Mouse (Mus musculus) lung, adult 2 months (tissue): Measurements from ENCODE around the gene Prdm11. TPM values are rescaled to one million over a fixed set of nuclear protein-coding genes. Genes with fewer than 3 reads are reported as not detected.

Source experiments
- DNase-seq: peaks from one replicate; pipeline ENCODE4 v3.0.0; 2022
- H3K4me1 ChIP-seq: fragments of 200-500 bp; 2 replicates; pipeline ENCODE4 v1.6.1; 2011; ENCODE audit warnings: low read length; ENCODE audit not compliant: control insufficient read depth, insufficient read depth
- H3K4me3 ChIP-seq: fragments of 200-500 bp; replicated peaks from 2 replicates; pipeline ENCODE3; 2011; ENCODE audit warnings: low read depth, mild to moderate bottlenecking, control low read depth, low read length; ENCODE audit errors: extremely low read depth
- CTCF ChIP-seq: fragments of 200-500 bp; IDR thresholded peaks from 2 replicates; pipeline ENCODE4 v1.5.1; 2011; ENCODE audit warnings: mild to moderate bottlenecking, low read length, control low read depth; ENCODE audit not compliant: insufficient read depth
- POLR2A ChIP-seq: fragments of 200-500 bp; IDR thresholded peaks from 2 replicates; pipeline ENCODE4 v1.6.1; 2011; ENCODE audit warnings: low read depth, mild to moderate bottlenecking, control low read depth, low read length, borderline replicate concordance; ENCODE audit errors: extremely low read depth
- WGBS: fragments of 180-500 bp; shearing (Covaris S2); methylation state at CpG from one replicate; pipeline ENCODE4 v1.1.7; 2018; 5-methylcytosine and 5-hydroxymethylcytosine counted together
- polyA plus RNA-seq: library from polyadenylated mRNA; depleted of rRNA; stranded (reverse); fragments of >200 nt; gene quantifications from 2 replicates; pipeline ENCODE4 v1.2.3, GENCODE M21; 2012

Prdm11 gene
- polyA plus RNA-seq, 1 experiment, result 12.3 TPM

DNA sequence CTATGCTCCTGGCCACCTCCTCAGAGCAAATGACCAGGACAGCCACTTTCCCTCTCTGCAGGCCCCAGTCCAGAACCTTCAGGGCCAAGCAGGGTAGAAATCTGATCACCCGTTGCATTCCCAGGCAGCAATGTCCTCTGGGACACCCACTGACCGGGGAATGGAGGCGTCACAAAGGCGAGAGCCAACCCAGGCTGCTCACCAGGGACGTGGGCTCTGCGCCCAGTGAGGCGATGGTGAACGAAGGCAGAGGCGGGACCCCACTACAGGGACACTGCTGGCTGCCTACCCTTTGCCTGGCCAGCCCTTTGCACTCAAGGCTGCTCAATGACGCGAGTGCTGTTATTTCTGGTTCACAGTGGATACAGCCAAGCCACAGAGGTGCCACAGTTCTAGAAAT is 13.3 kb downstream of the Prdm11 start:
- no peak overlapping the region for H3K4me3 ChIP-seq
- peaks cover 24% of the 10 kb centered on the region for H3K4me1 ChIP-seq
- TF ChIP-seq CTCF (no peak), POLR2A (no peak)
- no peak for DNase-seq
- 63% methylated on average over 11 of the region's 11 CpGs for WGBS

DNA sequence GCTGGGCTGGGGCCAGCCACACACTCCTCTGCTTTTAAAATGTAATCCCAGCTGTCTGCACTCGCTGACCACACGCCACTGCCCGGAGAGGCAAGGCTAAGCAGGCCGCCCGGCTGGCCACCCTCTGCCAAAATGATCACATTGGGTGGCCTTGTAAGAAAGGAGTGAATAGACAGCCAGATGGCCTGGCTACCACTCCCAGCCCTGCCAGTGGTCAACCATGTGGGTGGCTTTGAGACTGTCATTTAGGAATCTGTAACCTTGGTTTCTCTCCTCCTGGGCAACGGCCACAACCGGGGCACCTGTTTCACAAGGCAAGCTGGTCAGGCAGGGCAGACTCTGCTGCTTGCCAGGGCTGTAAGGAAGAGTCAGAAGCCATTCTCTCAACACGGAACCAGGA is 13.9 kb downstream of the Prdm11 start:
- WGBS, result 71% methylated on average over 8 of the region's 8 CpGs
- H3K4me1 ChIP-seq, result peaks cover 28% of the 10 kb centered on the region
- DNase-seq, result no peak
- no peak overlapping the region for H3K4me3 ChIP-seq
- TF ChIP-seq CTCF (no peak), POLR2A (no peak)

DNA sequence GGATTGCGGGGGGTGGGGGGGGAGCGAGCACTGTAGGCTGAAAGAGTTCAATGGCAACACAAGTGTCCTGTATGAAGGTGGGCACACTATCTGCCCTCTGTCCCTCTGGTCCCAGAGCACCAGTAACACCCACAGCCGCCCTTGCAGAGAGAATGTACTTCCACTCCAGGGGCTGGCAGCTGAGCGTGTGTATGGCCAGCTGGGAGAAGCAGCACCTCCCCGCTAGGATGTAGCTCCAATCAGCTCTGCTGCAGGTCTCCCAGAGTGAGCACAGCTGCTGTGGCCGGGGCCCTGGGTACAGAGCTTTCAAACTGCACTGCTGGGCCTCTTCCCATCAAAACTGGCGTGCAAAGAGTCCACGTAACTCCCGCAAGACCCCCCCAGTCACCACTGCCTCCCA is 14.9 kb downstream of the Prdm11 start:
- Histone ChIP-seq H3K4me3 (no peak overlapping the region), H3K4me1 (peaks cover 31% of the 10 kb centered on the region)
- DNase-seq, result no peak
- TF ChIP-seq CTCF (no peak), POLR2A (no peak)
- WGBS, result 70% methylated on average over 9 of the region's 9 CpGs

DNA sequence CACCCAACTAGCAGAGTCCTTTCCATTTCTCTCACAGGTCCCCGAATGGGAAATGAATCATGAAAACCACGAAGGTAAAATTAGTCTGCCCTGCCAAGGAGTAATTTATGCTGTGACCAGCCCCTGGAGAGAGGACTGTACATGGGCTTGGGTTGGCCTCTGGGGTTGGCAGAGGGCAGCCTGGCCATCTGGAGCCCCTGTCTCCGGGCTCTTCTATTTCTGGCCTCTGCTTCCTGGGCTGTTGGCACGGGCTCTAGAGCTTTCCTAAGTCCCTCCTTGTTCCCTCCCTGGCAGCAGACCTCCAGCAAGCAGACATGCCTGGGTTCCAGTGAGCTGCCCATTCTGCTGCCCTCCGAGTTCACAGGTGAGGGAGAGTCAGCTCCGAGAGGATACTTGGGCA is 15.9 kb downstream of the Prdm11 start:
- Histone ChIP-seq H3K4me3 (no peak overlapping the region), H3K4me1 (peaks cover 29% of the 10 kb centered on the region)
- no peak for DNase-seq
- WGBS, result 38% methylated on average over 6 of the region's 6 CpGs
- TF ChIP-seq CTCF (no peak), POLR2A (no peak)

DNA sequence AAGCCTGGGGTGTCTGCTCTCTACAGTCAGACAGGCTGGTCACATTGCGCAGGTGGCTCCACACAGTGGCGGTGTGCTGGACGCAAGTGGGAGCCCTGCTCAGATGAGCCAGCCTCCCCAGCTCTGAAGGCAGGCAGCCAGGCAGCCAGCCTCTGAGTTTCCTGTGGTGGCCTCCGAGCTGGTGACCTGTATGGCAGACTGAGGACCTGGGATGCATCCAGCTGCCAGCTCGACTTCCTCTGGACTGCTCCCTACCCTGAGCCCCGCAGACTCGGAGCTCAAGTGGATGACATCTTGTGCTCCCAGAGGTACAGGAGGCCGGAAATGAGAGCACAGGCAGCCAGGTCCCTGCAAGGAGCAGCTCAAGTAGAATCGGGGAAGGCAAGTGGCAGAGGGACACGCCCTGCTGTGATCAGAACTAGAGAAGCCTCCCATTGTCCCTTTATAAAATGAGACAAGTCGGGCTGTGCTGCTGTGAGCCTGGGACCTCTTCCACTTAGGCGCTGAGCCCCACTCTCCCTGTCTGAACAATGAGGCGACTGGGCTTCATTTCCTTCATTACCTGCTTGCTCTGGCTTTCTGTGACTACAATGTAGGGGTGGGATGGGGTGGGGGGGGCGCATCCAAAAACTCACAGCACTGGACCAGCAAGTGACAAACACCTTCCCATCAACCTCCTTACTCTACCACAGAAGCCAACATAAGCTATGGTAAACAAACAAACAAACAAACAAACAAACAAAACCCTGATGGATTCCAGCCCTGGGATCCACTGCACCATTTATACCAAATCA is 16.5 kb downstream of the Prdm11 start:
- H3K4me3 ChIP-seq, result peak overlapping the region; percentile 2
- peaks cover 29% of the 10 kb centered on the region for H3K4me1 ChIP-seq
- TF ChIP-seq POLR2A, result no peak
- TF ChIP-seq CTCF, result 0 out of 2 replicates have a peak, but pooled peaks have one; percentile 9
- WGBS, result 27% methylated on average over 14 of the region's 14 CpGs
- DNase-seq, result peak; percentile 55

DNA sequence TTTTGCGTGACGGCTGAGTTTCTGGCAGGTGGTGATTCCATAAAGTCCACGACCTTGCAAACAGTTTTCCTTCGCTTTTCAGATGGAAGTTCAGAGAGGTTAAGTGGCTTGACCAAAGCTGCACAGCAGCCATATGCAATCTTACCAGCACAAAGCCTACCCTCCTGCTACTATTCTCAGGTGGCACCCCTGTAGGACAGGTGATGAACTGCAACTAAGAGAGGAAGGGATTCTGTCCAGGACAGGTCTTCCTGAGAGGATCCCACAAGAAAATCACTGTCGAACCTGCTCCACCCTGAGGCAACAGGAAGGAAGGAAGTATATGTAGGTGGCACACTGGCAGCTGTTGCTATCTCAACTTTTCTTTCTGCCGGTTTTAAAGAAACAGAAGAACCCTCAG is 17.1 kb downstream of the Prdm11 start:
- no peak for DNase-seq
- TF ChIP-seq POLR2A (no peak), CTCF (no peak)
- no peak overlapping the region for H3K4me3 ChIP-seq
- 62% methylated on average over 6 of the region's 6 CpGs for WGBS
- H3K4me1 ChIP-seq, result peaks cover 29% of the 10 kb centered on the region

DNA sequence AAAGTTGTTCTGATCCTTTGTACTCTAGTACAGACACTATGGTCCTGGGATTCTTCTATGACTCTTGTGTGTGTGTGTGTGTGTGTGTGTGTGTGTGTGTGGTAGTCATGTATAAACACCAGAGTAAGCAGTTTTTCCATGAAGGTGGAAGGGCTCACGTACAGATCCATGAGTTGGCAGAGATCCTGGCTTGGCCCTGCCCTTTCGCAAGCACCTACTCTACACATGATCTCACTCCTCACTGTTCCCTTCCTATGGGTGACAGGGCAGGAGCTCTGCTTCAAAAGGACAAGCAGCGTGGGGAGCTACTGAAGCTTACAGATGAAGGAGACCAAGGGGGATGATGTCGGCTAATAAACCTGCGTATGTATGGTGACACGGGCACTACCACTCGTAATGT is 18.3 kb downstream of the Prdm11 start:
- DNase-seq, result no peak
- peaks cover 29% of the 10 kb centered on the region for H3K4me1 ChIP-seq
- TF ChIP-seq CTCF, result no peak
- TF ChIP-seq POLR2A, result no peak
- WGBS, result 77% methylated on average over 7 of the region's 7 CpGs
- no peak overlapping the region for H3K4me3 ChIP-seq

DNA sequence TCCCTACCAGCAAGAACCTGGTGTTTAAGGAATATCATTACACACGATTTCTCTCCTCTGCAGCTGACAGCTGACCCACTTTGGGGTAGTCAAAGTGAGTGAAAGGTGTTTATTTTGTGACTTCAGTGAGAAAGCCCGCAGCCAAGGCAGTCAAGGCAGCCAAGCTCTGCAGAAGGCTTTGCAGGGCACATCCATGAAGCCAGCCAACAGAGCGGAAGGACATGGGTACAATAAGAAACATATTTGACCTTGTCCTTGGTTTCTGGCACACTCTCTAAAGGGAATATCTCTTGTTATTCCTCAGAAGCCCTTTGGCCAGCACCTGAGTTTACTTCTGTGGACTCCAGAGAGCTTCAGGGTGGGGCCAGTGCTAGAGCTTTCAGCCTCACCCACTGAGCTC is 21.5 kb downstream of the Prdm11 start:
- peaks cover 20% of the 10 kb centered on the region for H3K4me1 ChIP-seq
- no peak overlapping the region for H3K4me3 ChIP-seq
- 65% methylated on average over 3 of the region's 3 CpGs for WGBS
- no peak for DNase-seq
- TF ChIP-seq POLR2A (no peak), CTCF (no peak)

DNA sequence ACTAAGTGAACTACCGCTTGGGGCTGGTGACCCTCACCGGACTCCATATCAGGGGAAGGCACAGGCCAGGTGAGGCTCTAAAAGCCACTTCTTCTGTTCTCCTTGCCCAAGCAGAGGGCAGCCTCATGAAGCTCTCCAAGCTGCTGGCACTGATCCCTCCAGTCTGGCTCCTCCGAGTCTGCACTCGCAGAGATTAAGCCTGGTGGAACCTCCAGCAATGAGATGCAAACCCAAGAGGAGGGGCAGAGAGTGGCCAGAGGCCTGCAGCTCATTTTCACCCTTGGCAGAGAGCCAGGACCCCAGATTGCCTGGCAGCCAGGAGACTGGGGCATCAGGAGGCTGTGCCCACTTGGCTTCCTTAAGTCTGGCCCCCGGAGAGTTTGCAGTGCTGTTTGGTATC is 27.1 kb downstream of the Prdm11 start:
- peaks cover 5% of the 10 kb centered on the region for H3K4me1 ChIP-seq
- DNase-seq, result no peak
- H3K4me3 ChIP-seq, result no peak overlapping the region
- TF ChIP-seq CTCF (no peak), POLR2A (no peak)
- 52% methylated on average over 5 of the region's 5 CpGs for WGBS

DNA sequence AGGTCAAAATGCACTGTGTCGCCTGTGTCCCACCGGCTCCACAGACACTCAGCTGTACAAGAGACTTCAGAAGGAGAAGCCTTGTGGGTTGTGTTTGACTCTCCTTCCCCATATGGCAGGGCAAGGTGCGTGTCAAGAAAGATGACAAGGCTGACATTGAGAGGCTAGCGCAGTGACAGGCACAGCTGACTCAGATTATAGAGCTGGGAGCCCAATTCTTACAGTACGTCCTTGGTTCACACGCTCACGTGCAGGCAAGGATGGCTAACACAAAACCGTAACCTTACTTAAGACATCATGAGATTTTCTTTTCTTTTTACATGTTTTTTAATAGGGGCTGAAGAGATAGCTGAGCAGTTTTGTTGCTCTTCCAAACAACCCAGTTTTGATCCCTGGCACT is 28.8 kb downstream of the Prdm11 start:
- 96% methylated on average over 8 of the region's 8 CpGs for WGBS
- no peak for DNase-seq
- H3K4me3 ChIP-seq, result no peak overlapping the region

DNA sequence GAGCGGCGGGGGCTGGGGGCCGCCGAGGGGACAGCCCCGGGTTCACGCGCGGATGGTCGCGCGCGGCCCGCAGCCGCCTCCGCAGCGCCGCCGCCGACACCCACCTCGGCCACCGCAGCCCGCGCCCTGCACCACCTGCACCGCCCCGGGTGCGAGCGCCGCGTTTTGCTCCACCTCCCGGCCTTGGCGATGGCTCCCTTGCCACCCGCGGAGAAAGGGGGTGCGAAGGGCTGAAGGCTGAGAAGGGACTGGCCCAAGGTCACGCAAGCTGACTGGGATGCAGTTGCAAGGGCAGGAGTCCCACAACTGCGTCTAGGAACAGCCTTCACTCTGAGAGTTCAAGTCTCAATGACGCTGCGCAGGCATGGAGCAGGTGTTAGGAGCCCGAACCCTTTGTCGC is 30.9 kb downstream of the Prdm11 start:
- DNase-seq, result no peak
- WGBS, result 6% methylated on average over 39 of the region's 40 CpGs
- H3K4me3 ChIP-seq, result peak overlapping the region; percentile 45
- TF ChIP-seq CTCF, result no peak
- TF ChIP-seq POLR2A, result no peak
- peaks cover 5% of the 10 kb centered on the region for H3K4me1 ChIP-seq

More for the DNA sequence above, 28.8 kb downstream of the Prdm11 start:
- peaks cover 5% of the 10 kb centered on the region for H3K4me1 ChIP-seq
- TF ChIP-seq CTCF, result no peak
- no peak for TF ChIP-seq POLR2A
